Mouse (Mus musculus) ES-Bruce4 (cell line): Measurements from ENCODE around the gene Mapk8ip2. TPM values are rescaled to one million over a fixed set of nuclear protein-coding genes. Genes with fewer than 3 reads are reported as not detected.

Experiments used
- H3K27ac ChIP-seq: 2 replicates; pipeline ENCODE4 v1.5.1; 2012; ENCODE audit warnings: low read length, inconsistent platforms; ENCODE audit not compliant: insufficient read depth
- H3K27me3 ChIP-seq: 2 replicates; pipeline ENCODE4 v1.6.1; 2012; ENCODE audit warnings: mild to moderate bottlenecking, low read length, inconsistent platforms; ENCODE audit not compliant: control insufficient read depth, poor library complexity, insufficient read depth, severe bottlenecking
- H3K36me3 ChIP-seq: 2 replicates; pipeline ENCODE4 v1.6.1; 2012; ENCODE audit warnings: inconsistent platforms, mild to moderate bottlenecking, low read length, moderate library complexity; ENCODE audit not compliant: control insufficient read depth, poor library complexity, insufficient read depth, severe bottlenecking
- H3K4me1 ChIP-seq: one replicate; pipeline ENCODE4 v1.8.1; 2011; ENCODE audit warnings: low read length; ENCODE audit not compliant: control insufficient read depth, insufficient read depth
- H3K4me3 ChIP-seq: 2 replicates; pipeline ENCODE4 v1.5.1; 2011; ENCODE audit warnings: low read depth, mild to moderate bottlenecking, low read length
- H3K9ac ChIP-seq: 2 replicates; pipeline ENCODE4 v1.6.1; 2012; ENCODE audit warnings: low read depth, mild to moderate bottlenecking, inconsistent platforms; ENCODE audit not compliant: poor library complexity, severe bottlenecking
- H3K9me3 ChIP-seq: replicated peaks from 2 replicates; pipeline ENCODE4 v1.6.1; 2012; ENCODE audit warnings: mild to moderate bottlenecking, low read length, inconsistent platforms; ENCODE audit not compliant: control insufficient read depth, poor library complexity, insufficient read depth, severe bottlenecking
- CTCF ChIP-seq: IDR thresholded peaks from one replicate; pipeline ENCODE4 v1.8.1; 2011; ENCODE audit warnings: low read depth, low read length
- EP300 ChIP-seq: IDR thresholded peaks from 2 replicates; pipeline ENCODE4 v1.6.1; 2011; ENCODE audit warnings: low read depth, low read length; ENCODE audit not compliant: insufficient read depth
- POLR2A ChIP-seq: IDR thresholded peaks from one replicate; pipeline ENCODE4 v1.8.1; 2011; ENCODE audit warnings: low read length; ENCODE audit not compliant: insufficient read depth
- polyA plus RNA-seq: library from polyadenylated mRNA; stranded (reverse); fragments of >200 nt; gene quantifications from 2 replicates; pipeline ENCODE4 v1.2.4, GENCODE M21; 2011; ENCODE audit warnings: low read depth; ENCODE audit not compliant: missing spikeins, insufficient read depth, insufficient read length

Gene Mapk8ip2
- polyA plus RNA-seq, 1 experiment: 4.2 TPM

GRCm38 (mm10) chr15:89424621-89425020 is 29.1 kb upstream of the Mapk8ip2 start:
- Histone ChIP-seq H3K27me3 (no peaks in the 10 kb centered on the region), H3K4me1 (peaks cover 2% of the 10 kb centered on the region), H3K9ac (no peak overlapping the region), H3K4me3 (no peak overlapping the region), H3K27ac (peak overlapping the region; percentile 30; the same call in 1 of the 2 replicates), H3K9me3 (no peaks in the 10 kb centered on the region), H3K36me3 (peaks cover 8% of the 10 kb centered on the region)
- no peak for TF ChIP-seq CTCF
- TF ChIP-seq EP300: no peak
- no peak for TF ChIP-seq POLR2A

DNA sequence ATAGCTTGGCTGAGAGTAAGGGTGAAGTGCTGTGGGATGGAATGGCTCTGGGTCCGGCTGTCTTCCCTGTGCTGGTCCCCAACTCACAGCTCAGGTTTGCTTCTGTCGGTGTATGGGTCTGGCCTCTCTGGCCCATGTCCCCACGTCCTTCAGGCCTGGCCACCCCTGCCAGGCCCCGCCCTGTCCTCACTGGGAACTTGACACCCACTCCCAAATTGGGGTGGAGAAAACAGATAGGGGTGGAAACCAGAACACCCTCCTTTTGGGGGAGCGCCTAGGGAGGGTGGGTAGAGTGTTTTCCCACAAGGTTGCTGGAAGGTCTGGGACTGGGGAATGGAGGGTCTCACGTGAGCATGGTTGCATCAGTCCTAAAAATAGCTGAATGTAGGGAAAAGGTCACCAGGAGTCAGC is 28.0 kb upstream of the Mapk8ip2 start, which contains the start of gene Cpt1b:
TSS of gene Cpt1b (minus strand) at position 153 of the 411 bp plus-strand sequence.
- peak within 1 kb of the TSS; percentile 33 for H3K27ac ChIP-seq
- peaks cover 2% of the 10 kb centered on the region for H3K4me1 ChIP-seq
- 0 out of 2 replicates have a peak, but pooled peaks have one; percentile 31 for TF ChIP-seq EP300
- TF ChIP-seq POLR2A: no peak
- no peak for TF ChIP-seq CTCF
- peaks cover 8% of the 10 kb centered on the region for H3K36me3 ChIP-seq
- H3K9ac ChIP-seq: peak within 1 kb of the TSS; percentile 41
- peak within 1 kb of the TSS; percentile 32 for H3K4me3 ChIP-seq
- no peaks in the 10 kb centered on the region for H3K9me3 ChIP-seq
- H3K27me3 ChIP-seq: no peaks in the 10 kb centered on the region

DNA sequence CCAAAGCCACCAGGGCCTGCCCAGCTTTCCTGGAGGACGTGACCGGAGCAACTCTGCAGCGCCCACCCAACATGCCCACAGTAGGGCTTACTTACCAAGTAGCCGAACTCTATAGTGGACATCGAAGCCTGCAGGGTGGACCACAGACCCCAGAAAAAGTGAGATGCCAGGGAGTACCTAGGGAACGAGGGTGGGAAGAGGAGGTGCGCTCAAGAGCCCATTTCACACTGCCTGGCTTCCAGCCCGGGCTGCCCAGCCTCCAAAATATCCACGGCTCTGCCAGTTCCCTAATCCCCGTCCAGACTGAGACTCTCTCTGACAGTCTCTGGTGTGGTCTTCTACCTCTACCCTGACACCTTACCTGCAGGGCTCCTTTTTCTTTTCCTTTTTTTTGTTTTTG is 27.0 kb upstream of the Mapk8ip2 start:
- no peak overlapping the region for H3K27ac ChIP-seq
- no peaks in the 10 kb centered on the region for H3K27me3 ChIP-seq
- no peak overlapping the region for H3K4me3 ChIP-seq
- TF ChIP-seq EP300 (no peak), CTCF (no peak), POLR2A (no peak)
- peaks cover 2% of the 10 kb centered on the region for H3K4me1 ChIP-seq
- H3K9ac ChIP-seq: no peak overlapping the region
- H3K36me3 ChIP-seq: peaks cover 8% of the 10 kb centered on the region
- H3K9me3 ChIP-seq: no peaks in the 10 kb centered on the region

- Histone ChIP-seq H3K9me3 (no peaks in the 10 kb centered on the region), H3K4me3 (peak overlapping the region; percentile 79), H3K4me1 (peaks cover 2% of the 10 kb centered on the region), H3K36me3 (peaks cover 8% of the 10 kb centered on the region), H3K27me3 (no peaks in the 10 kb centered on the region), H3K9ac (peak overlapping the region; percentile 62), H3K27ac (no peak overlapping the region)
- TF ChIP-seq EP300 (no peak), POLR2A (no peak), CTCF (no peak)
These were observed 25.4 kb upstream of the Mapk8ip2 start for GRCm38 (mm10) chr15:89428136-89428790.

- Histone ChIP-seq H3K27ac (no peak overlapping the region), H3K4me1 (peaks cover 2% of the 10 kb centered on the region)
These were observed 24.8 kb upstream of the Mapk8ip2 start for GRCm38 (mm10) chr15:89428821-89429351.

More at GRCm38 (mm10) chr15:89428821-89429351, 24.8 kb upstream of the Mapk8ip2 start:
- TF ChIP-seq CTCF (no peak), POLR2A (no peak), EP300 (no peak)
- H3K9me3 ChIP-seq: no peaks in the 10 kb centered on the region
- peak overlapping the region; percentile 79 for H3K4me3 ChIP-seq
- H3K9ac ChIP-seq: peak overlapping the region; percentile 62
- peaks cover 8% of the 10 kb centered on the region for H3K36me3 ChIP-seq
- no peaks in the 10 kb centered on the region for H3K27me3 ChIP-seq
